Mouse (Mus musculus): Measurements from ENCODE around the gene Nckap1. TPM values are rescaled to one million over a fixed set of nuclear protein-coding genes. Genes with fewer than 3 reads are reported as not detected.

Gene Nckap1
- total and polyA plus RNA-seq, 2 experiments from 2014 or later = 34.5 to 90.0 TPM

DNA sequence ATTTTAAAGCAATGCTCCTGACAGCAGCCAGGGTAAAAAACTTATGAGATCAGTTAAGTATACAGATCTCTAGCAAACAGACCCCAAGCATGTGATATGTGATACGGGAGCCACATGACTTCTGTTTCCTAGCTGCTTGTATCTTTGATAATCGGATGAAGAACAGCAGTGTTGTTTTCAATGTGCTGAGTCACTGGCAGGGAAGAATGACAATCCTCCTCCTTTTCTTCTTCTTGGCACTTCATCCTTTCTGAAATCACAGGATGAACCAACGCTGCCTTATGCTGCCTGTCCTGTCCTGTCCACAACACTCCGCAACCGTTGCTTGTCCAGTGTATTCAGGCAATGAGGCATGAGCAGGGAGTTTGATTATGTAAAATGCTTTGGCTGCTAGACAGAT is 15.8 kb upstream of the Nckap1 start:
- ATAC-seq (ENCODE audit: insufficient read depth, low read depth) (no peak), DNase-seq (ENCODE audit: low spot score) (no peak)
- TF ChIP-seq EP300 (IDR thresholded peaks at IDR 0.05; ENCODE audit: low read depth) = no peak
- H3K36me3 ChIP-seq (replicated peaks; ENCODE audit: control insufficient read depth, insufficient read depth, low read length) = no peaks in the 10 kb centered on the region
- no peak overlapping the region for H3K27ac ChIP-seq (ENCODE audit: low read depth)
- 64% methylated on average over 5 of the region's 5 CpGs for WGBS
- H3K4me1 ChIP-seq (ENCODE audit: control insufficient read depth, insufficient read depth) = no peaks in the 10 kb centered on the region
- no peak overlapping the region for H3K9ac ChIP-seq (replicated peaks; ENCODE audit: low read depth, low read length)
- no peaks in the 10 kb centered on the region for H3K9me3 ChIP-seq (replicated peaks; ENCODE audit: control insufficient read depth, low read length)
- no peaks in the 10 kb centered on the region for H3K27me3 ChIP-seq (ENCODE audit: control insufficient read depth, insufficient read depth, low read length)
- H3K4me2 ChIP-seq (ENCODE audit: low read depth, low read length) = no peak overlapping the region
- no peak overlapping the region for H3K4me3 ChIP-seq (ENCODE audit: low read depth, low read length)

DNA sequence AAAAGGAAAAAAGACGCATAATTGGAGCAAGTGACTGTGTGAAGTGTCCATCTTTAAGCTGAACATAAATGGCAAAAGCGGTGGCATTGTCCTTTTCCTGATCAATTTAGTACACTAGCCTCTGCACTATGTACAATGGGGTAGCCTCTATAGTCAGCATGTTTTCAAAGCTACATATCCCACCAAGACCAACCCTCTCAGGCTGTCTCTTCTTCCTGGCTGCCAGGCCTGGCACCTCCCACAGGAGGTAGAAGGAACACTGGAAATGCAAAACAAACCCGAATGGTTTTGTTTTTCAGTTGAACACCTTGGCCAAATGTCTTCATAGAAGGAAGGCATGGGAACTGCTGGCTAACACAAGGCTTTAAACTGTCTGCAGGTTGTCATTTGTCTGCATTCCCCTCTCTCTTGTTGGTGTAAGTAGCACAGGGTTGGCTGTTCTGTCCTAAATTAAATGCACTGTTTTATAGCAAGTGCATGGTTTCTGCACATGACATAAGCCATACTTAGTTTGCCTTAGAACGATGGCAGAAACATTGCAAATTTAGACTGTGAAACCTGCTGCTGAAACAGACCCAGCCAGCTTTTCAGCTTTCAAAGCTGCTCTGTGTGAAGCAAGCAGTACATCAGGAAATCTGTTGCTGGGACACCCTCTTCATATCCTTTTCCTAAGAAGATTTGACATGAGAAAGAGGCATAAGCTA is 13.2 kb upstream of the Nckap1 start:
- WGBS = 68% methylated on average over 4 of the region's 4 CpGs
- no peak for ATAC-seq (ENCODE audit: insufficient read depth, low read depth)
- Histone ChIP-seq H3K4me3 (ENCODE audit: low read depth, low read length) (no peak overlapping the region), H3K27me3 (ENCODE audit: control insufficient read depth, insufficient read depth, low read length) (no peaks in the 10 kb centered on the region), H3K4me2 (ENCODE audit: low read depth, low read length) (no peak overlapping the region), H3K27ac (ENCODE audit: low read depth) (no peak overlapping the region), H3K9me3 (replicated peaks; ENCODE audit: control insufficient read depth, low read length) (no peaks in the 10 kb centered on the region), H3K9ac (replicated peaks; ENCODE audit: low read depth, low read length) (no peak overlapping the region), H3K36me3 (replicated peaks; ENCODE audit: control insufficient read depth, insufficient read depth, low read length) (no peaks in the 10 kb centered on the region), H3K4me1 (ENCODE audit: control insufficient read depth, insufficient read depth) (no peaks in the 10 kb centered on the region)
- no peak for DNase-seq (ENCODE audit: low spot score)
- no peak for TF ChIP-seq CTCF (IDR thresholded peaks at IDR 0.05; ENCODE audit: low read depth)

DNA sequence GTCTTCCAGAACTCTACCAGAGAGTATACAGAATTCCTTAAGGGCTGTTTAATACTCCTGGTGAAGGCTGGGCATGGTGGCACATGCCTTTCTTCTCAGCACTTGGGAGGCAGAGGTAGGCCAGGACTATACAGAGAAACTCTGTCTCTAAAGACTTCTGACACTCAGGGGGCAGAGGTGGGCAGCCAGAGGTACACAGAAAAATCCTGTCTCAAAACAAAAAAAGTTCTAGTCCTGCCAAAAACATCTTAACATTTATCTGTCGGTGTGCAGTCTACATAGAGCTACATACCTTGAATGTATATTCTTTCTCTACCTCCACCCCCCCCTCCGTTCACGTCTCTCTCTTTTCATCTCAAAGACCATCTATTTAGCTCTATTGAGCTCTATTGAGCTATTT is 1.2 kb upstream of the Nckap1 start:
- Histone ChIP-seq H3K4me2 (ENCODE audit: low read depth, low read length) (no peak overlapping the region), H3K9ac (replicated peaks; ENCODE audit: low read depth, low read length) (no peak overlapping the region), H3K27ac (ENCODE audit: low read depth) (no peak overlapping the region), H3K9me3 (replicated peaks; ENCODE audit: control insufficient read depth, low read length) (no peaks in the 10 kb centered on the region), H3K36me3 (replicated peaks; ENCODE audit: control insufficient read depth, insufficient read depth, low read length) (no peaks in the 10 kb centered on the region), H3K4me1 (ENCODE audit: control insufficient read depth, insufficient read depth) (peaks cover 8% of the 10 kb centered on the region; the same call in 1 of the 2 replicates), H3K4me3 (ENCODE audit: low read depth, low read length) (no peak overlapping the region), H3K27me3 (ENCODE audit: control insufficient read depth, insufficient read depth, low read length) (no peaks in the 10 kb centered on the region)
- TF ChIP-seq EP300 (IDR thresholded peaks at IDR 0.05; ENCODE audit: low read depth) = no peak
- WGBS = 88% methylated on average over 3 of the region's 3 CpGs
- ATAC-seq (ENCODE audit: insufficient read depth, low read depth) (no peak), DNase-seq (ENCODE audit: low spot score) (no peak)

DNA sequence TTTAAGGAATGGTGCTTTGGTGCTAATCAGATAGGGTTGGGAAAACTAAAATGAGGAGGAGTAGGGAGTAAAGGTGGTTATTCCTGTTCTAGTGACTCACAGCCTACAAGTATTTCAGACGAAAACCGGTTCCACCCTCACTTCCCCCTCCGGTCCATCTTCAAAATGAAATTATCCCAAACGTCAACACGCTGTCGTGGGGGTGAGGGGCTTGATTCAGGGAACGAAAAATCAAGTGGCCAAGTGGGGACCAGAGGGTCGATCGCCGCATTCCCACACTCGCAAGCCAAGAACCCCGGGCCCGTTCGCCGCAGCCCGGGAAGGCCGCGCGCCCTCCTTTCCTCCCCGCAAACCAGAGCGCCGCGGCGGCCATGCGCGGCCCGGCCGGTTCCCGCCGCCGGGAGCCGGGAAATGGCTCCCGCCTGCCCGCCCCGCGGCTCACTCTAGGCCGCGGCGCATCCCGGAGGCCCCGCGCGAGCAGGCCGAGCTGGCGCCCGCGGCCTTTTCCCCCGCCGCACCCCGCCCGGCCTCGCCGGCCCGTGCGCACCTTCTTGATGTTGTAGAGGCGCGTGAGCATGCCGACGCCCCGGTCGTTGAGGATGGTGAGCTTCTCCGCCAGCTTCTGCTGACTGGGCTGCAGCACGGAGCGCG is 744 bp downstream of the Nckap1 start:
- Histone ChIP-seq H3K4me1 (ENCODE audit: control insufficient read depth, insufficient read depth) (peaks cover 14% of the 10 kb centered on the region; the same call in 1 of the 2 replicates), H3K27me3 (ENCODE audit: control insufficient read depth, insufficient read depth, low read length) (no peaks in the 10 kb centered on the region), H3K4me3 (ENCODE audit: low read depth, low read length) (peak overlapping the region; percentile 88), H3K9ac (replicated peaks; ENCODE audit: low read depth, low read length) (peak overlapping the region; percentile 98), H3K9me3 (replicated peaks; ENCODE audit: control insufficient read depth, low read length) (no peaks in the 10 kb centered on the region), H3K36me3 (replicated peaks; ENCODE audit: control insufficient read depth, insufficient read depth, low read length) (no peaks in the 10 kb centered on the region), H3K27ac (ENCODE audit: low read depth) (peak overlapping the region; percentile 100), H3K4me2 (ENCODE audit: low read depth, low read length) (peak overlapping the region; percentile 71)
- ATAC-seq (ENCODE audit: insufficient read depth, low read depth) = peak; percentile 75
- TF ChIP-seq EP300 (IDR thresholded peaks at IDR 0.05; ENCODE audit: low read depth) (no peak), CTCF (IDR thresholded peaks at IDR 0.05; ENCODE audit: low read depth) (no peak)
- WGBS = under 1% methylated on average over 49 of the region's 65 CpGs
- DNase-seq (ENCODE audit: low spot score) = peak; percentile 48

DNA sequence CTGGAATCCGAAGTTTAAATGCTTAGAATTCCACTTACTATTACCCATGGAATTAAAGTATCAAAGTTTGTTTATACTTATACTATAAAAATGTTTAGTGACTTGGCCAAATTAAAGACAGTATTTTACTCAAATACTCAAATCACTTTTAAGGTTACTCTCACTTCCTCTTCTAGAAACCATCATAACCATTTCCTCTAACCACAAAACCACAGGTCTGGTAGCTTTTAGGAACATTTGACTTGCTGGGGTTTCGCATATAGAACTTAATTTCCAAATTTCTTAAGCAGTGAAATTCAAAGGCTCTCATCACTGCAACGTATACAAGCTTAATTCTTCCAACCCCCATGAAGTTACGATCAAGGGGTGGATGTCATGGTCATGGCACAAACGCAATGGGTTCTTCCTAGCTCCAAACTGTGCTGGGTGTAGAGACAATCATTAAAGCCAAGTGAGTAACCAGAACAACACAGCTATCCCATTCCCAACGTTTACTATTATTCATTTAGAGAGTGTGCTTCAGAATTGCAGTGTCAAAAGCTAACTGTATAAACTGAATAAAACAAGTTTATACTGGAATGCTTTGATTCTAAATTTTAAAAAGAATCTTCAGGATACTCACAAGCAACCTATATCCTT is 1.8 kb downstream of the Nckap1 start:
- H3K4me2 ChIP-seq (ENCODE audit: low read depth, low read length) = peak overlapping the region; percentile 71
- H3K9ac ChIP-seq (replicated peaks; ENCODE audit: low read depth, low read length) = peak overlapping the region; percentile 17; the same call in 1 of the 2 replicates
- no peak for ATAC-seq (ENCODE audit: insufficient read depth, low read depth)

More for the DNA sequence above, 1.8 kb downstream of the Nckap1 start:
- TF ChIP-seq CTCF (IDR thresholded peaks at IDR 0.05; ENCODE audit: low read depth) (no peak), EP300 (IDR thresholded peaks at IDR 0.05; ENCODE audit: low read depth) (no peak)
- H3K27ac ChIP-seq (ENCODE audit: low read depth) = 0 out of 2 replicates have a peak overlapping the region, but pooled peaks have one; percentile 34
- peak overlapping the region; percentile 88 for H3K4me3 ChIP-seq (ENCODE audit: low read depth, low read length)
- no peaks in the 10 kb centered on the region for H3K27me3 ChIP-seq (ENCODE audit: control insufficient read depth, insufficient read depth, low read length)
- no peaks in the 10 kb centered on the region for H3K9me3 ChIP-seq (replicated peaks; ENCODE audit: control insufficient read depth, low read length)
- 32% methylated on average over 6 of the region's 6 CpGs for WGBS
- H3K4me1 ChIP-seq (ENCODE audit: control insufficient read depth, insufficient read depth) = peaks cover 14% of the 10 kb centered on the region; the same call in 1 of the 2 replicates
- DNase-seq (ENCODE audit: low spot score) = no peak
- H3K36me3 ChIP-seq (replicated peaks; ENCODE audit: control insufficient read depth, insufficient read depth, low read length) = no peaks in the 10 kb centered on the region

All from heart, postnatal 0 days (tissue).